Mouse (Mus musculus) small intestine, adult 2 months (tissue): ENCODE results near the gene St6galnac3. TPM values are rescaled to one million over a fixed set of nuclear protein-coding genes. Genes with fewer than 3 reads are reported as not detected.

ENCODE experiments used
- H3K27ac ChIP-seq: fragments of 200-500 bp; 2 replicates; pipeline ENCODE4 v1.5.1; 2012; ENCODE audit warnings: low read depth, low read length, control low read depth, inconsistent platforms; ENCODE audit not compliant: insufficient read depth
- H3K27me3 ChIP-seq: fragments of 200-500 bp; 2 replicates; pipeline ENCODE4 v1.6.1; 2012; ENCODE audit warnings: mild to moderate bottlenecking, moderate library complexity, low read length, inconsistent platforms; ENCODE audit not compliant: control insufficient read depth, insufficient read depth
- H3K36me3 ChIP-seq: fragments of 200-500 bp; 2 replicates; pipeline ENCODE4 v1.6.1; 2012; ENCODE audit warnings: mild to moderate bottlenecking, low read length, control low read depth, inconsistent platforms; ENCODE audit not compliant: control insufficient read depth, insufficient read depth
- H3K4me1 ChIP-seq: fragments of 200-500 bp; 2 replicates; pipeline ENCODE4 v1.6.1; 2012; ENCODE audit warnings: low read length, inconsistent platforms, mixed read lengths; ENCODE audit not compliant: control insufficient read depth, insufficient read depth, insufficient read length
- H3K4me3 ChIP-seq: fragments of 200-500 bp; 2 replicates; pipeline ENCODE4 v1.5.1; 2012; ENCODE audit warnings: low read depth, mild to moderate bottlenecking, control low read depth, inconsistent platforms, low read length, moderate library complexity
- CTCF ChIP-seq: fragments of 200-500 bp; IDR thresholded peaks from 2 replicates; pipeline ENCODE4 v1.5.1; 2012; ENCODE audit warnings: low read depth, mild to moderate bottlenecking, control low read depth, inconsistent platforms, low read length, moderate library complexity, mixed read lengths; ENCODE audit not compliant: insufficient replicate concordance, insufficient read length; ENCODE audit errors: extremely low read depth
- POLR2A ChIP-seq: fragments of 200-500 bp; IDR thresholded peaks from 2 replicates; pipeline ENCODE4 v1.6.1; 2012; ENCODE audit warnings: low read depth, mild to moderate bottlenecking, control low read depth, inconsistent platforms, low read length, moderate library complexity
- WGBS: fragments of 180-500 bp; shearing (Covaris S2); methylation state at CpG from one replicate; pipeline ENCODE4 v1.1.7; 2018; 5-methylcytosine and 5-hydroxymethylcytosine counted together
- polyA plus RNA-seq: library from polyadenylated mRNA; depleted of rRNA; stranded (reverse); fragments of >200 nt; gene quantifications from 2 replicates; pipeline ENCODE4 v1.2.3, GENCODE M21; 2012

The St6galnac3 gene
- polyA plus RNA-seq, 1 experiment: 1.1 TPM

DNA sequence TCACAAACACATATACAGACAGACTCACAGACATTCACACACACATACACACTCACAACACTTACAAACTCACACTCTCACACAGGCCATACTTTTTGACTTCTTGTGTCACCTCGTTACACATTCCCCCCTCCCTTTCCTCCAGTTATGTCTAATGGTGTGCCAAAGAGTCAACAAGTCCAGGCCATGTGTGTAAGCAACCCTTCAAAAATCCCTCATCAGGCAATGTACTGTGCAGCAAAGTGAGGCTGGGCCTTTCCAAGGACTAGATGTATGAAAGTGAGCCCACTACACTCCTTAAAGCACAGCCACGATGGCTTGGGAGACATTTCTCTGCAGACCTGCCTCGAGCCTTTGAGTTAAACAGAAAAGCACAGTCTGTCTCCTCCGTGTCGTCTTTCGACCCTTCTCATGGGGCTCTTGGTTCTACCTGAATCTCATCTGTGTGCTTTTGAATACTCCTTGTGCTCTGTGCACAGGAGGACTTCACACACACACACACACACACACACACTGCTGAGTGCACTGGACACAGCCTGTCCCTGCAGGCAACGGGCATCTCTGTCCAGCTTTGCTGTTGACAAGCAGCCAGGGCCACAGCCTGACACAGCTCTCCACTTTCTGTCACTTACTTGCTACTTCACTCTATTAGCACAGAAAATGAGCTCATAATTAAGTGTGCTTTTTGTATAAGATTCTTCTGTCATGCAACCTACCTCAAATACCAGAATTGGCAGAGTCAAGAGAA is 177.9 kb downstream of the St6galnac3 start:
- no peaks in the 10 kb centered on the region for H3K36me3 ChIP-seq
- no peak overlapping the region for H3K27ac ChIP-seq
- no peaks in the 10 kb centered on the region for H3K4me1 ChIP-seq
- WGBS: 81% methylated on average over 7 of the region's 7 CpGs
- H3K4me3 ChIP-seq: no peak overlapping the region
- TF ChIP-seq CTCF (no peak), POLR2A (no peak)
- no peaks in the 10 kb centered on the region for H3K27me3 ChIP-seq

DNA sequence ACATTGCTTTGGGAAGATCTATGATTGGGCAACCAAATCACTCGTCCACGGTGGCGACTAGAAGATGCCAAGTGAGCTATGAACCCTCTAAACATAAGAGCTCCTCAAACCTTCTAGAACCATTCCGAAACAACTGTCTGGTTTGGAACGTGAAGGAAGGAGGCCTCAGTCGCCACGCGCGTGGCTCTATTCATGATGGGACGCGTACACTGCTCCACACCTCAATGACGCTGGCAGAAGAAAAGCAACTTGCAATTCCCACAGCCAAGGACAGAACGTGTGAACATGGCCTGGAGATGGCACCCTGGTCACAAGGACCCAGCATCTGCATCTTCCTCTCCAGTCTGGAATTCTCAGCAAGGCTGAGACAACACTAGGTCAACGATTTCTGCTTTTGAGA is 185.1 kb downstream of the St6galnac3 start:
- H3K4me3 ChIP-seq: no peak overlapping the region
- no peak overlapping the region for H3K27ac ChIP-seq
- H3K4me1 ChIP-seq: no peaks in the 10 kb centered on the region
- TF ChIP-seq CTCF (no peak), POLR2A (no peak)
- H3K27me3 ChIP-seq: no peaks in the 10 kb centered on the region
- 89% methylated on average over 14 of the region's 14 CpGs for WGBS
- no peaks in the 10 kb centered on the region for H3K36me3 ChIP-seq

DNA sequence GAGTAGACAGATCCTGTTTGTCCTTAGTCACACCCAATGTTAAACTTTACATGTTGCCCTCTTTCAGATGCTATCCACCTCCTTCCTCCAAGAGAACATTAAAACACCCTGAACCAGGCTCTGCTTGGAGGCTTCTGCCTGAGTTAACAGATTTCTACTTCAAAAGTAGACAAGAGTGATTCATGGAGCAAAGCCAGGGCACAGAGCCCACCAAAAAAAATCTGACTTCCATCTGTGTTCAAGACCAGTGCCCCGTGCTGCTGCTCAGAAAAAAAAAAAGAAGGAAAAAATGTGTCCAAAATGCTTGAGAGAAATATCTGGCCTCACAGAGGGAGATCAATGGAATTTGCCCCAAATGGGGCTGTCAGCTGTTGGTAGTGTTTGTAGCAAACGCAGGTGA is 186.6 kb downstream of the St6galnac3 start:
- TF ChIP-seq CTCF (no peak), POLR2A (no peak)
- 46% methylated on average over 2 of the region's 2 CpGs for whole genome bisulfite sequencing
- Histone ChIP-seq H3K27me3 (no peaks in the 10 kb centered on the region), H3K4me3 (no peak overlapping the region), H3K27ac (no peak overlapping the region), H3K4me1 (no peaks in the 10 kb centered on the region), H3K36me3 (no peaks in the 10 kb centered on the region)

DNA sequence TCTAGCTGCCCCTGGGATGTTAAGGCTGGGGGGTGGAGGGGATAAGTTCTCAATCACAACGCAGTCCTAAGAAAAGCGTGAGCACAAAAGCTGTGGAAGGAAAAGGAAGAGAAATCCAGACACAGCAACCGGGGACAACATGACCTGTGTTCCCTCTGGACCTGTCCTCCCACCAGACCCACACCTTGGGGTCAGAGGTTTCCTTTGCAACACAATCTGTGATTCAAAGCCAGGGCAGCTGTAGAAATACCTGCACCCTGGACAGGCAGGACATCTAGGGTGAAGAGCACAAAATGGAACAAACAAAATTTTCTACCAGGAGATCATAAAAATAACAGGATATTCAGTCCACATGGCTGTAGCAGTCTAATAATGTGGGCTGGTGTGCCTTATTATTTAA is 187.5 kb downstream of the St6galnac3 start:
- Histone ChIP-seq H3K36me3 (no peaks in the 10 kb centered on the region), H3K4me3 (no peak overlapping the region), H3K27me3 (no peaks in the 10 kb centered on the region), H3K4me1 (no peaks in the 10 kb centered on the region), H3K27ac (no peak overlapping the region)
- TF ChIP-seq POLR2A: no peak
- no peak for TF ChIP-seq CTCF
- 84% methylated on average over 3 of the region's 3 CpGs for WGBS

DNA sequence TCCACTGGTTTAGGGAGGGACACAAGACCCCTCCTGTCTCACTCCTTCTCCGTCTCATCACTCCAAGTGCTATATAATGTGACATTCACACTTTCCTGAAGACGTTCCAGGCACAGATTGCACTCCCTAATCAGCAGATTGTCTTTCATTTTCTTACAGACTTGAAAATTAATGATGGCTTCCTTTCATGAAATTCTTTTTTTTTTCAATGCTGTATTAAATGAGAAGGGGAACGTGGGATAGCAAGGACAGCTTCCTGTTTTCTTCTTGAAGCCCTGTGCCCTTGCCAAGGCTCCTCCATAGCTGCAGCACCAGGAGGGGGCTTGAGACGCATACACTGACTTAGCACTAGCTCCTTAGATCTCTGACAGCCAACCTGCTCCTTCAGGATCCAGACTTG is 188.7 kb downstream of the St6galnac3 start:
- Histone ChIP-seq H3K4me3 (no peak overlapping the region), H3K4me1 (no peaks in the 10 kb centered on the region), H3K27ac (no peak overlapping the region), H3K36me3 (no peaks in the 10 kb centered on the region), H3K27me3 (no peaks in the 10 kb centered on the region)
- no peak for TF ChIP-seq POLR2A
- no peak for TF ChIP-seq CTCF
- WGBS: 74% methylated on average over 4 of the region's 4 CpGs

DNA sequence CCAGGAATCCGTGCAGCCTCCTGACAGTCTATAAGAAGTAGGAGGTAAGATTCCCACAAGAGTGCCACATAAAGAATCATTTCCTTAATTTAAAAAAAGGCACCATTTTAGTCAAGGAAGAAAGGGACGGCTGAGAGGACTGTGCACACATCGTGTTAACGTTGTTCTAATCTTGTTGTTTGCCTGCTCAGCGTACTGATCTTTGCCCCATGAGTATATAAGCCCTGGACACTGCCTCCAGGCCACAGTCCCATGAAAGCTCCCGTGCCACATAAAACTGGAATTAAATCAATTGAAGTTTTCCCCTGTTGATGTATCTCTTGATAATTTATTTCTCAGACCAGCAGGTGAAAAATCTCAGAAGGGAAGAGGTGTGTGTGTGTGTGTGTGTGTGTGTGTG is 195.8 kb downstream of the St6galnac3 start:
- no peaks in the 10 kb centered on the region for H3K27me3 ChIP-seq
- 42% methylated on average over 6 of the region's 6 CpGs for WGBS
- no peak for TF ChIP-seq POLR2A
- no peak for TF ChIP-seq CTCF
- H3K27ac ChIP-seq: no peak overlapping the region
- H3K36me3 ChIP-seq: no peaks in the 10 kb centered on the region
- no peaks in the 10 kb centered on the region for H3K4me1 ChIP-seq
- no peak overlapping the region for H3K4me3 ChIP-seq

DNA sequence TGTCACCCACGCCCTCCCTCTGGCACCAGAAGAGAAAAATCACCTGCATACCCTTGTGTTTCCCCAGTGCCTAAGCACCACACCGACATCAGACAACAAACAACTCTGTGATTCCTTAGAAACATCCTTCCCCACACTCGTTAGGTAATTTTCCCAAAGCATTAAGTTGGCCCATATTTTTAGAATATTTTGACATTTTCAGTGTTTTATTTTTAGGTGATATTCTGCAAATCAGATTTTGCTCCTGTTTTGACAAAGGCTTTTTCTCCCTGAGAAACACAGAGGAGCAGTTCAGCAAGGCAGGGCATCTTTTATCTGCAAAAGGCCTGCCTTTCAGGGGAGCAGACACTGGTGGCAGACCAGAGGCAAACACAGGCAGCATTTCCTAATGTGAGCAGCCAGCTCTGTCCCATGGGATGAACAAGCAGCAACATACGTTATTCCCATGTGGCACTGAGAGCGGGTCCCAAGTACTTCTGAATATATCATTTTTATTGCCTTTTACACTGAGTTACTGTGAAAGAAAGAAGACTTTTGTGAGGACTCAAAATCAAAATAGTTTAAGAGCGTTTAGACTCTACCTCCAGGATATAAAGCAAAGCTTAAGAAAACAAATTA is 199.7 kb downstream of the St6galnac3 start:
- no peaks in the 10 kb centered on the region for H3K36me3 ChIP-seq
- H3K4me1 ChIP-seq: no peaks in the 10 kb centered on the region
- H3K4me3 ChIP-seq: no peak overlapping the region
- no peak overlapping the region for H3K27ac ChIP-seq
- no peak for TF ChIP-seq CTCF
- TF ChIP-seq POLR2A: no peak
- 78% methylated on average over 6 of the region's 6 CpGs for WGBS
- no peaks in the 10 kb centered on the region for H3K27me3 ChIP-seq
